Mouse (Mus musculus) T-helper 17 cell (primary cell): ENCODE results near the gene Il27ra.
"Not testable (repeated sequence)": the region's sequence is repeated elsewhere in the genome, so short reads cannot be mapped to it uniquely, and the experiment has no call there.

Experiments used
- in situ Hi-C, 2 experiments: fragments of 300-600 bp; cut with MboI, MseI; formaldehyde crosslinking; loops; 1 replicate in 1 of 2; 2 replicates in 1 of 2; pipeline ENCODE4 v1.15.1; 2025; ENCODE audit warnings: high pct_unique_total_duplicates in 2 of 2

Gene Il27ra

GRCm38 (mm10) chr8:83997511-83998141 is 44.8 kb downstream of the Il27ra start, which contains the start of gene Samd1:
Samd1 (plus strand) TSS chr8:83997672.
- in situ Hi-C loops: no loop called here

- in situ Hi-C loops: no loop called here
Observed at GRCm38 (mm10) chr8:83996567-83997505, 45.6 kb downstream of the Il27ra start.

GRCm38 (mm10) chr8:83995973-83996372 is 46.4 kb downstream of the Il27ra start:
- in situ Hi-C loops: no loop called here

DNA sequence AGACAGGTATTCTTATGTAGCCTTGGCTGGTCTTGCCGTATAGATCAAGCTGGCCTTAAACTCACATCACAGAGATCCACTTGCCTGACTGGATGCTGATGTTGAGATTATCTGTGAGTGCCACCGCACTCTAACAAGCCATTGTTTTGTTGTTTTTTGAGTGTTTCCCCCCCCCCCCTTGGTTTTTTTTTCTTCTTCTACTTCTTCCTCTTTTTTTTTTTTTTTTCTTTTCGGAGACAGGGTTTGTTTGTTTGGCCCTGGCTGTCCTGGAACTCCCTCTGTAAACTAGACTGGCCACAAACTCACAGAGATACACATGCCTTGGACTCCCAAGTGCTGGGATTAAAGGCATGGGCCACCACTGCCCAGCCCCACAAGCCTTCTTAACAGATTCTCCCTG is 48.4 kb downstream of the Il27ra start:
- in situ Hi-C loops: no loop called here

DNA sequence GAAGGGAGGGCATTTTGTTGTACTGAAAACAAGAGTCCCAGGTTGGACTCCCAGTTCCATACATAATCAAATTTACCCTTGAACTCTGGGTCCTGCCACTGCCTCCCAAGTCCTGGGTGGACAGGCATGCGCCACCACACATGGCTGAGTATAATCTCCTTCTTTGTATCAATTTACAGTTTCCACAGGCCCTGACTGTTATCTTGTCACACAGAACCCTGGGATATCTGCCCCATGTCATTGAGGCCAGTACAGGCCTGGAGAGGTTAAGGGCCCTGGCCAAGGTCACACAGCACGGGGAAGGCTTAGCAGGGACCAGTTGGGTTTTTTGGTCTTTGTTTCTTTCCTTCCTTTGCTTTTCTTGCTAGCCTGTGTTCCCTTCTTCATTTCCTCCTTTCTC is 49.9 kb downstream of the Il27ra start:
- in situ Hi-C loops: no loop called here

DNA sequence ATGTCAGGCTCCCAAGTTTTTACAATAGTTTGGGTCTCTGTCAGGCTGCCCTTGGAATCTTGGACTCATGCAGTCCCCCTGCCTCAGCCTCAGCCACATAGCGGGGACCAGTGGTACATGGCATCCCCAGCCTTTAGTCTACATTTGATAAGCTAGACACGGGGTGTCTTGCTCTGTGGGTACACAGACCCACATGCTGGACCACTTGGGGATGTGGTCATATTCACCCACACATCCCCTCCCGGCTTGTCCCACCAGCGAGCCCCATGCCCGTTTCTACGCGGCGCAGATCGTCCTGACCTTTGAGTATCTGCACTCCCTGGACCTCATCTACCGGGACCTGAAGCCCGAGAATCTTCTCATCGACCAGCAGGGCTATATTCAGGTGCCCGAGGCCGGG is 52.2 kb downstream of the Il27ra start:
- in situ Hi-C loops: no loop called here

- in situ Hi-C loops: no loop called here
Observed at GRCm38 (mm10) chr8:83989243-83989642, 53.1 kb downstream of the Il27ra start.

DNA sequence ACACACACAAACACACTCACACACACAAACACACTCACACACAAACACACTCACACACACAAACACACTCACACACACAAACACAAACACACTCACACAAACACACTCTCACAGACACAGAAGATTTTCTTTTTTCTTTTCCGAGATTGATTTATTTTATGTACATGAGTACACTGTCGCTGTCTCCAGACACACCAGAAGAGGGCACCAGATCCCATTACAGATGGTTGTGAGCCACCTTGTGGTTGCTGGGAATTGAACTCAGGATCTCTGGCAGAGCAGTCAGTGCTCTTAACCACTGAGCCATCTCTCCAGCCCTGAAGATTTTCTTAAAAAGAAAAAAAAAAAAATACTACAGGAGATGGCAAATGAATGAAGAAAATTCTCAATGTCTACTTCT is 59.2 kb downstream of the Il27ra start:
- in situ Hi-C loops: not testable (repeated sequence)

DNA sequence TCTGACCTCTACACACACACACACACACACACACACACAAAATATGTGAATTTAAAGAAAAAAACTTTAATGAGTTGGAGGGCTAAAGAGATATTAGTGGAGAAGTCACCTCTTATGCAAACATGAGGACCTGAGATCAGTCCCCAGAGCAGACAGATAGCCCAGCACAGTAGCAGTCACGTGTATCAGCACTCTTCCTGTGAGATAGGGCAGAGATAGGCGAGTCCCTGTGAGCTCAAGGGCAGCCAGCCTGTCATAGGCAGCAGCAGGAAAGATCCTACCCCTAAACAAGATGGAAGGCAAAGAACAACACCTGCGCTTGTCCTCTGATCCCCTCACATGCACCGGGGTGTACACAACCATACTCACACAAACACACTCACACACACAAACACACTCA is 59.9 kb downstream of the Il27ra start:
- in situ Hi-C loops: no loop called here

- in situ Hi-C loops: no loop called here
Observed at GRCm38 (mm10) chr8:83981533-83981932, 60.9 kb downstream of the Il27ra start.

DNA sequence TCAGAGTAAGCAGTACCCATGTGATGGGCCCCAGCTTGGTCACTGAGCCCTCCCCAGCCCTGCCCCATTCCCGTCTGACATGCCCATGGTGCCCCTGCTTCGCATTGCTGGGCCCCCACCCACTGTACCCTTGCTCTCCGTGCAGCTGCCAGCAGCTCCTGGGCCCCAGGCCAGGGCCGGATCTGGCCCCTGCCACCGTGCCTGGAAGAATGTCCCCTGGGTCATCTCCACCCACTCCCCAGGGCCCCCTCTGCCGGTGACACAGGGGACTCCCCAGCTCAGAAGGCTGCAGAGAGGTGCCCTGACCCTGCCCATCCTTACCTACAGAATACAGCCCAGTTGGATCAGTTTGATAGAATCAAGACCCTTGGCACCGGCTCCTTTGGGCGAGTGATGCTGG is 61.5 kb downstream of the Il27ra start:
- in situ Hi-C loops: no loop called here
